Mouse (Mus musculus) hematopoietic multipotent progenitor cell, adult 10-12 weeks (in vitro differentiated cells): ENCODE results near the gene Kcnq2. TPM values are rescaled to one million over a fixed set of nuclear protein-coding genes. Genes with fewer than 3 reads are reported as not detected.

ENCODE experiments used
- polyA plus RNA-seq: library from polyadenylated mRNA; stranded (reverse); fragments of >175 nt; gene quantifications from 2 replicates; pipeline ENCODE4 v1.2.3, GENCODE M21; 2012; ENCODE audit warnings: low replicate concordance

Gene Kcnq2
- not detected in 2 replicates for polyA plus RNA-seq

GRCm38 (mm10) chr2:181134591-181135445, at the start of gene Kcnq2:
Kcnq2 (minus strand) TSS chr2:181135300.

GRCm38 (mm10) chr2:181156248-181157121, 21.4 kb upstream of the Kcnq2 start, which contains the start of gene Eef1a2:
Eef1a2 (minus strand) TSS chr2:181157014.

GRCm38 (mm10) chr2:181043437-181043836, 91.7 kb downstream of the Kcnq2 start, which contains the start of gene Chrna4:
Chrna4 (minus strand) TSS chr2:181043546.

Other genes with a start within 250 kb of the Kcnq2 start
- gene Ythdf1, start 214.4 kb downstream of the Kcnq2 start, polyA plus RNA-seq = 41.1 and 51.6 TPM in 2 replicates
- not detected in 2 replicates for gene Birc7, start 206.3 kb downstream of the Kcnq2 start, polyA plus RNA-seq
- gene Nkain4, start 180.6 kb downstream of the Kcnq2 start, polyA plus RNA-seq = not detected in 2 replicates
- 23.5 and 47.7 TPM in 2 replicates for gene Arfgap1, start 168.1 kb downstream of the Kcnq2 start, polyA plus RNA-seq
- 7.5 and 24.6 TPM in 2 replicates for gene Col20a1, start 148.8 kb downstream of the Kcnq2 start, polyA plus RNA-seq
- not detected in 2 replicates for gene Chrna4, start 91.8 kb downstream of the Kcnq2 start, polyA plus RNA-seq
- not detected in 2 replicates for gene Eef1a2, start 21.7 kb upstream of the Kcnq2 start, polyA plus RNA-seq
- gene Ppdpf, start 51.9 kb upstream of the Kcnq2 start, polyA plus RNA-seq = 459 and 1,010 TPM in 2 replicates
- 0.06 and 0.08 TPM in 2 replicates for gene Ptk6, start 67.5 kb upstream of the Kcnq2 start, polyA plus RNA-seq
- gene Srms, start 77.9 kb upstream of the Kcnq2 start, polyA plus RNA-seq = 0.58 and 2.5 TPM in 2 replicates
- 1.9 and 3.0 TPM in 2 replicates for gene Fndc11, start 84.7 kb upstream of the Kcnq2 start, polyA plus RNA-seq
- 66.7 and 97.7 TPM in 2 replicates for gene Helz2, start 106.7 kb upstream of the Kcnq2 start, polyA plus RNA-seq
- gene Gmeb2, start 152.7 kb upstream of the Kcnq2 start, polyA plus RNA-seq = 26.1 and 30.2 TPM in 2 replicates
- gene Stmn3, start 179.2 kb upstream of the Kcnq2 start, polyA plus RNA-seq = 0.20 TPM in 1 of 2 replicates, not detected in the other
- gene Rtel1, start 184.4 kb upstream of the Kcnq2 start, polyA plus RNA-seq = 9.2 and 18.9 TPM in 2 replicates
- gene Zgpat, start 229.6 kb upstream of the Kcnq2 start, polyA plus RNA-seq = 46.2 and 56.1 TPM in 2 replicates
- gene Arfrp1, start 230.1 kb upstream of the Kcnq2 start, polyA plus RNA-seq = 22.8 and 30.5 TPM in 2 replicates
- gene Lime1, start 244.8 kb upstream of the Kcnq2 start, polyA plus RNA-seq = 123 and 175 TPM in 2 replicates